13 mouse cellular contexts compared by ENCODE assay signal in the genomic region with DNA sequence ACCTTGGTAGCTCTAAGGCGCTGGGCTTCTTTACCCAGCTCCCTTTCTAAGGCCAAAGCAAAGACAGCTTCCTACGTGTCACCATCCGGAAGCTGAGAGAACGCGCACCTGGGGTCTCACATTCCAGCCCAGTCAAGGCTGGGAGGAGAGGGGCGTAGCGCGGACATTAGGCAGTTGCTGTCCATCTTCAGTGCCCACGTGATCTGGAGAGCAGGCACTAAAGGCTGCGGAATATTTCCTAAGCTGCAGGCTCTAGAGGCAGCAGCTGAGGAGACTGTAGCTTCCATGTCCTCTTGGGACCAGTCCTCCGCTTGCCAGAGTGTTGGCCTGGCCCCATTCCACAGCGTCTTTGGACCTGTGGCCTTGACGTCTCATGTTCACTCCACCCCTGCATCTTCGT. TPM values are rescaled to one million over a fixed set of nuclear protein-coding genes. Genes with fewer than 3 reads are reported as not detected.
DNase-seq lines count a peak whose midpoint lies in the region; ATAC-seq and TF ChIP-seq lines count a peak whose summit lies in the region.
"Had no signal": no experiment of that assay in that cellular context is flagged by ENCODE, and none has a peak within 500 bp of the region (broad histone marks: within the 10 kb centered on the region; RNA-seq: fewer than 3 reads in every experiment).

No protein-coding gene starts in this region.

- DNase-seq in cerebellum, postnatal 14 days, result peak; percentile 19 to 22
- DNase-seq in cerebellum, adult 8-10 months, result no peak
- DNase-seq in heart, adult 2 months, result peak; percentile 72 to 78
- DNase-seq in hindbrain, postnatal 0 days (ENCODE audit: low spot score), result no peak
- DNase-seq in layer of hippocampus, adult 9-11 months, result no peak
- DNase-seq in layer of hippocampus, adult 2 months (ENCODE audit: low spot score in 2 of 2), result no peak
- DNase-seq in cerebellum, adult 9-11 months, result no peak
- DNase-seq: cerebellum, adult 11-12 months had no signal

- no peak for TF ChIP-seq EP300 in ES-Bruce4 (IDR thresholded peaks at IDR 0.05; ENCODE audit: insufficient read depth, low read depth, low read length)
- 0 out of 2 replicates have a peak, but pooled peaks have one; percentile 17 for TF ChIP-seq EP300 in heart, adult 2 months (IDR thresholded peaks at IDR 0.05; ENCODE audit: insufficient read depth, low read depth, low read length)

- H3K4me3 ChIP-seq in ES-Bruce4 (ENCODE audit: low read depth, low read length), result peak overlapping the region; percentile 33
- H3K4me3 ChIP-seq in heart, adult 2 months, result peak overlapping the region; percentile 46
- no peak overlapping the region for H3K4me3 ChIP-seq in hindbrain, postnatal 0 days (ENCODE audit: low read length)
- no peak overlapping the region for H3K4me3 ChIP-seq in layer of hippocampus, adult 2 months
- H3K4me3 ChIP-seq: kidney, embryonic 15.5 days; myocyte had no signal

- no peak for TF ChIP-seq CTCF in ES-Bruce4 (IDR thresholded peaks at IDR 0.05; ENCODE audit: low read depth, low read length)
- TF ChIP-seq CTCF in heart, adult 2 months (IDR thresholded peaks at IDR 0.05), result no peak
- no peak for TF ChIP-seq CTCF in hindbrain, postnatal 0 days (IDR thresholded peaks at IDR 0.05; ENCODE audit: low read depth)
- no peak for TF ChIP-seq CTCF in layer of hippocampus, adult 2 months (conservative IDR thresholded peaks at IDR 0.05)

- no peaks in the 10 kb centered on the region for H3K36me3 ChIP-seq in ES-Bruce4 (ENCODE audit: control insufficient read depth, insufficient read depth, low read length, poor library complexity, severe bottlenecking)
- no peaks in the 10 kb centered on the region for H3K36me3 ChIP-seq in heart, adult 2 months (ENCODE audit: control insufficient read depth, insufficient read depth, low read length)
- no peaks in the 10 kb centered on the region for H3K36me3 ChIP-seq in hindbrain, postnatal 0 days (ENCODE audit: insufficient read depth, low read length)
- H3K36me3 ChIP-seq: kidney, embryonic 15.5 days had no signal

- H3K79me2 ChIP-seq in heart, adult 2 months (replicated peaks; ENCODE audit: control insufficient read depth, insufficient read depth, low read length), result no peaks in the 10 kb centered on the region

- H3K4me2 ChIP-seq in hindbrain, postnatal 0 days (ENCODE audit: low read depth, low read length), result 0 out of 2 replicates have a peak overlapping the region, but pooled peaks have one; percentile 5

- H3K9me3 ChIP-seq in ES-Bruce4 (replicated peaks; ENCODE audit: control insufficient read depth, insufficient read depth, low read length, poor library complexity, severe bottlenecking), result no peaks in the 10 kb centered on the region
- no peaks in the 10 kb centered on the region for H3K9me3 ChIP-seq in hindbrain, postnatal 0 days (ENCODE audit: low read length)
- H3K9me3 ChIP-seq: kidney, embryonic 15.5 days had no signal

- H3K9ac ChIP-seq in ES-Bruce4 (ENCODE audit: low read depth, poor library complexity, severe bottlenecking), result no peak overlapping the region
- H3K9ac ChIP-seq in heart, adult 2 months (ENCODE audit: low read depth, low read length), result peak overlapping the region; percentile 62
- no peak overlapping the region for H3K9ac ChIP-seq in hindbrain, postnatal 0 days (replicated peaks; ENCODE audit: low read length)
- H3K9ac ChIP-seq: forebrain, postnatal 0 days; kidney, embryonic 15.5 days; liver, embryonic 14.5 days had no signal

- intact Hi-C loops in heart, adult 2 months (cut with DNase I), result no loop called here

- 3% methylated on average over 14 of the region's 14 CpGs for WGBS in heart, adult 2 months
- WGBS in hindbrain, postnatal 0 days, result 1% methylated on average over 14 of the region's 14 CpGs

- ATAC-seq in hindbrain, postnatal 0 days, result no peak
- ATAC-seq: forebrain, postnatal 0 days had no signal

- TF ChIP-seq POLR2A in ES-Bruce4 (IDR thresholded peaks at IDR 0.05; ENCODE audit: insufficient read depth, low read length), result no peak
- TF ChIP-seq POLR2A in heart, adult 2 months (IDR thresholded peaks at IDR 0.05; ENCODE audit: insufficient read depth, low read depth, low read length), result no peak

- no peak overlapping the region for H3K27ac ChIP-seq in ES-Bruce4 (ENCODE audit: insufficient read depth, low read length)
- peak overlapping the region; percentile 80 for H3K27ac ChIP-seq in heart, adult 2 months
- no peak overlapping the region for H3K27ac ChIP-seq in hindbrain, postnatal 0 days
- no peak overlapping the region for H3K27ac ChIP-seq in layer of hippocampus, adult 2 months
- H3K27ac ChIP-seq: kidney, embryonic 15.5 days; liver, embryonic 14.5 days had no signal

- peaks cover 15% of the 10 kb centered on the region for H3K27me3 ChIP-seq in ES-Bruce4 (ENCODE audit: control insufficient read depth, insufficient read depth, low read length, poor library complexity, severe bottlenecking)
- peaks cover 1% of the 10 kb centered on the region; the same call in 1 of the 2 replicates for H3K27me3 ChIP-seq in heart, adult 2 months (ENCODE audit: control insufficient read depth, insufficient read depth, low read length)
- peaks cover 90% of the 10 kb centered on the region for H3K27me3 ChIP-seq in hindbrain, postnatal 0 days (ENCODE audit: insufficient read depth, low read length)

- no peaks in the 10 kb centered on the region for H3K4me1 ChIP-seq in ES-Bruce4 (ENCODE audit: control insufficient read depth, insufficient read depth, low read length)
- peaks cover 2% of the 10 kb centered on the region for H3K4me1 ChIP-seq in heart, adult 2 months (ENCODE audit: control insufficient read depth, insufficient read depth, low read length)
- no peaks in the 10 kb centered on the region for H3K4me1 ChIP-seq in hindbrain, postnatal 0 days (ENCODE audit: insufficient read depth, low read length)

RNA-seq across cellular contexts. Expression of gene Tbx20, which starts 3.9 kb away (rescaled TPM):
- 16.3 and 20.6 TPM in 2 replicates for polyA plus RNA-seq in ES-Bruce4 (2011; ENCODE audit: insufficient read depth, insufficient read length, low read depth, missing spikeins)
- total RNA-seq in heart, adult 2 months (2021), result 10 to 100 TPM; 83.0 to 83.2 TPM
- 33.9 and 45.2 TPM in 2 replicates for polyA plus RNA-seq in heart, adult 2 months (2012; rRNA removed)
- total RNA-seq in hindbrain, postnatal 0 days (2014; rRNA removed), result 2.2 and 2.9 TPM in 2 replicates
- polyA plus RNA-seq in hindbrain, postnatal 0 days (2015; fragmentation: Nextera tagmentation; extraction: Ambion mirVana), result 0.35 and 0.40 TPM in 2 replicates
- total RNA-seq in layer of hippocampus, adult 2 months (2021), result not detected
- polyA plus RNA-seq: forebrain, postnatal 0 days; myocyte had no signal

Comparison
In these comparisons a context has a peak if more than half of its experiments do, and no peak if none do; other contexts are left out.
1. DNase-seq: peak in cerebellum, postnatal 14 days (2 of 2) and heart, adult 2 months (2 of 2); none in cerebellum, adult 8-10 months (single experiment), hindbrain, postnatal 0 days (single experiment), layer of hippocampus, adult 9-11 months (single experiment), layer of hippocampus, adult 2 months (0 of 2) and cerebellum, adult 9-11 months (single experiment).
2. H3K4me3 ChIP-seq: peak in ES-Bruce4 (single experiment) and heart, adult 2 months (single experiment); none in hindbrain, postnatal 0 days (single experiment) and layer of hippocampus, adult 2 months (single experiment).
3. RNA of gene Tbx20, which starts 3.9 kb away (total RNA-seq): 83.0 to 83.2 TPM in heart, adult 2 months; 2.2 to 2.9 TPM in hindbrain, postnatal 0 days and not detected in layer of hippocampus, adult 2 months; every median in the first group is over 10 times any median in the second.